Mouse (Mus musculus) Muller cell, postnatal 12 days (primary cell): ENCODE results near the gene Gm15013.
A peak's percentile ranks its signal among the peaks of the same experiment; 100 is the strongest.
"Not testable (repeated sequence)": the region's sequence is repeated elsewhere in the genome, so short reads cannot be mapped to it uniquely, and the experiment has no call there.

Experiments used
- DNase-seq: peaks from one replicate; pipeline ENCODE4 v3.0.0-alpha.2; 2015; ENCODE audit errors: inconsistent ontology term

The Gm15013 gene

GRCm38 (mm10) chrX:139714381-139714780, at the start of gene Gm15013:
Gm15013 (minus strand) TSS chrX:139714481.
- no peak for DNase-seq

DNA sequence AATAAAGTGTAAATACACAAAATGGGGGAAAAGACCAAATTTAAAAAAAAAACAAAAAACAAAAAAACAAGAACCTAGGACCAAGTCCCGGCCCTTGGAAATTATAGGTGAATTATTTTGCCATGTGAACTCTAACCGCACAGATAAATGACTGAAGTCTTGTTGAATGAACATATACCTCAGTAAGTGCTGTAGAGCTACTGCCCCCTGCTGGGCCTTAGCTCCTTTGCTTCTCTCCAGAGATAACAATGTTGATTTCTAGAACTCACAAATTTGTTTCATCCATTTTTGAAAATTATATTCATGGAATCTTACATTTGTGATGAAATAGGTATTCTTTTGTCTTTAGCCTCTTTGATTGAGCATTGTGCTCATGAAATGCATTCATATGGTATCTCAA, 48.3 kb upstream of the Gm15013 start:
- DNase-seq: no peak

GRCm38 (mm10) chrX:139758634-139759033, 44.4 kb upstream of the Gm15013 start:
- DNase-seq: not testable (repeated sequence)

- peak; percentile 18 for DNase-seq
These were observed 37.6 kb upstream of the Gm15013 start for GRCm38 (mm10) chrX:139751855-139752254.

DNA sequence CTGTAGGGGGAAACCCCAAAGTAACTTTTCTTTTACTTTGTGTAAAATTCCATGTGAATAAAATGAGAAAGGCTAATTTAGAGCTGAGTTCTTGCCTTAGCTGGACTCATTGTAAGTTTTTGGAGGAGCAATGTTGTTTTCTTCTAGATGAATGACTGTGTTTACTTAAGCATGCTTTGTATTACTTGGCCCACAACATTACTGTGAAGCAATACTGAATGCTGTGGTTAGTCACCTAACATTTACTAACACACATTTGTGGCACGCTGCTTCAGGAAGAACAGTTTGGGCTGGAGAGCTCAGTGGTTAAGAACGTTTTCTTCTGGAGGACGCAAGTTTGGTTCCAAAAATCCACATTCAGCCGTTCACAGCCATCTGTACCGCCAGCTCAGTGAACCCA, 22.8 kb upstream of the Gm15013 start:
- no peak for DNase-seq

- no peak for DNase-seq
These were observed 16.3 kb upstream of the Gm15013 start for GRCm38 (mm10) chrX:139730541-139730940.

GRCm38 (mm10) chrX:139722350-139722749, 8.1 kb upstream of the Gm15013 start:
- no peak for DNase-seq

DNA sequence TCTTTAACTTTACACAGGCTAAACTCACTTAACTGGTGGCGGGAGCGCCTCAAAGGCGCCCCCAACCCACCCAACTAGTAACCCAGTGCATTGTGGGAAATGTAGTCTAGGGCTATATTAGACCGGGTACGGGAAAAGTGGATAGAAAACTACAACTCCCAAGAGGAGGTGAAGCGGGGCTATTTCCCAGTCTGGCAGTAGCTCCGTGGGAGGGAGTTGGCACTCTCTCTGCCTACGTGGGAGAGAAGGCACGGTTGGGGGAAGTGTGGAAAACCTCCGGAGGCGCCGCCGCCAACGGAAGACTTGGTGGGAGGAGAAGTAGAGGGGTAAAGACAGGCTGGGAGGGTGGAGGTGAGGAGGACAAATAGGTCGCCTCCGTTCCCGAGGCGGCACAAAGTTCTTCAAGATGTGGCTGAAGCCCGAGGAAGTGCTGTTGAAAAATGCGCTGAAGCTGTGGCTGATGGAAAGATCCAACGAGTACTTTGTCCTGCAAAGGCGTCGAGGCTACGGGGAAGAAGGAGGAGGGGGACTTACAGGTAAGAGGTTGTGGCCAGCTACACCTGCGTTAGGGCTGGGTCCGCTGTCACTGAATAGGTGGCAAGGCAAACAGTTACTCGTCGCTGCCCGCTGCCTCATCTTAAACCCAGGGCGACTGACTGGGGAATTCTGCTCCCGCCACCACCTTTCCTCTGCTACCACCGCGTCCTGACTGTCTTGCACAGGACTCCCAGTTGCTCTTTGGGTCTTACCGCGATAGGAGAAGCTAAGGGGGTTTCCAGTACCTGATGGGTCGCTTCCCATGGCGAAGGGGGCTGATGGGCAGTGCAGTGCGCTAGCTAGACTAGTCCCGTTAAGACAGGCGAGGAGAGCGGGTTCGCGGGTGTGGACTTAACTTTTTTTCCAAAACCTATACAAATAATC, 29.2 kb downstream of the Gm15013 start, which contains the start of gene Tbc1d8b:
TSS of gene Tbc1d8b (plus strand) at position 222 of the 921 bp plus-strand sequence.
- DNase-seq: peak; percentile 81

- no peak for DNase-seq
These were observed 29.9 kb downstream of the Gm15013 start for GRCm38 (mm10) chrX:139684410-139684774.

- no peak for DNase-seq
These were observed 48.5 kb downstream of the Gm15013 start for GRCm38 (mm10) chrX:139665829-139666228.
